Mouse (Mus musculus): ENCODE results near the gene Lrrc3. TPM values are rescaled to one million over a fixed set of nuclear protein-coding genes. Genes with fewer than 3 reads are reported as not detected.

The Lrrc3 gene
- polyA plus RNA-seq, 1 experiment, result 0.01 TPM

DNA sequence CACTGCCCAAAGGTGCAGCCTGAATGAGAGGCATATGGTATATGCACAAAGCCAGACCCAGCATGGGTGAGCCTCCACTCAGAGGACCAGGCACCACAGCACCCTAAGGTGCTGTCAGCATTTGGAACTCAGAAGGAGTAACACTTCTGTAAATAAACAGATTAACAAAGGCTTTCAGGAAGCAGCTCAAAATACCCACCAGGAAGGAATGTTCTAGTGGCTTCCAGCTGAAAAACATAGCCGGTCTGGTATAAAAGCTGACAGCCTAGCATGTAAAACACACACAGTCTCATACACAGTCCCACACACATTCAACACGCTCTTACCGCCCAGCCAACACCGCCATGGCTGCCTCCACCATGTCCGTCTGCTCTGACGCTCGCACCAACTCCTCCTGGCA is 40.7 kb downstream of the Lrrc3 start, which contains the start of gene Gm3285:
Gm3285 (plus strand) TSS at position 301 of the 400 bp plus-strand sequence.
- no peak within 1 kb of the TSS for H3K4me2 ChIP-seq (ENCODE audit: low read depth)
- no peaks in the 10 kb centered on the region for H3K79me2 ChIP-seq (ENCODE audit: control insufficient read depth, insufficient read depth)
- H3K27me3 ChIP-seq (ENCODE audit: control insufficient read depth, insufficient read depth, insufficient read length), result peaks cover 7% of the 10 kb centered on the region
- H3K36me3 ChIP-seq (ENCODE audit: control insufficient read depth, insufficient read depth), result no peaks in the 10 kb centered on the region
- no peak for TF ChIP-seq USF1 (IDR thresholded peaks at IDR 0.05; ENCODE audit: low read depth)
- no peak for TF ChIP-seq POLR2A (IDR thresholded peaks at IDR 0.05; ENCODE audit: insufficient read length, low read depth)
- no peak for TF ChIP-seq E2F4 (IDR thresholded peaks at IDR 0.05; ENCODE audit: insufficient read depth)
- no peak for TF ChIP-seq SRF (IDR thresholded peaks at IDR 0.05; ENCODE audit: control insufficient read depth, insufficient read length, low read depth)
- TF ChIP-seq TCF3 (IDR thresholded peaks at IDR 0.05; ENCODE audit: insufficient read length, low read depth), result no peak
- no peak for TF ChIP-seq MYOD1 (IDR thresholded peaks at IDR 0.05; ENCODE audit: control insufficient read depth in 1 of 3, insufficient read length in 2 of 3, low read depth in 2 of 3)
- no peak for TF ChIP-seq TCF12 (IDR thresholded peaks at IDR 0.05; ENCODE audit: insufficient read depth, poor library complexity, severe bottlenecking)
- no peak for TF ChIP-seq MAX (IDR thresholded peaks at IDR 0.05; ENCODE audit: low read depth)
- no peak for TF ChIP-seq CEBPB (IDR thresholded peaks at IDR 0.05; ENCODE audit: insufficient read depth, poor library complexity, severe bottlenecking)
- no peak for TF ChIP-seq REST (IDR thresholded peaks at IDR 0.05; ENCODE audit: insufficient read depth, insufficient read length)
- TF ChIP-seq POLR2AphosphoS2 (IDR thresholded peaks at IDR 0.05; ENCODE audit: insufficient read length, low read depth), result no peak
- TF ChIP-seq MYOG (IDR thresholded peaks at IDR 0.05; ENCODE audit: control insufficient read depth in 1 of 3, insufficient read depth in 1 of 3, insufficient read length in 2 of 3, low read depth in 2 of 3), result no peak
- no peak within 1 kb of the TSS for H3ac ChIP-seq (ENCODE audit: control insufficient read depth, insufficient read length)
- H3K4me3 ChIP-seq, result no peak within 1 kb of the TSS

DNA sequence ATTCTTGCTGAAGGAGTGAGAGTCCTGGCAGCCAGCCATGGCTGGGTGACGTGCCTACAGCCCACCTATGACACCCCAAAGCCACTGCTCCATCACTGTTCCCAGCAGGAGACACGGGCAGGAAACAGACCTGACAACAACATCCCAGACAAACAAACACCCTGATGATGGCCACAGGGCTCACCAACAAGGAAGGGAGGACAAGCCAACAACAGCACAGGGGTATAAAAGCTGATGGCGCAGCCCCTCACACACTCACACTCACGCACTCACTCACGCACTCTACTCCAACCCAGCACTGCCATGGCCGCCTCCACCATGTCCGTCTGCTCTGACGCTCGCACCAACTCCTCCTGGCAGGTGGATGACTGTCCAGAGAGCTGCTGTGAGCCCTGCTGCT is 49.8 kb downstream of the Lrrc3 start, which contains the start of gene Gm10318:
Gm10318 (plus strand) TSS at position 301 of the 400 bp plus-strand sequence.
- no peak for TF ChIP-seq SRF (IDR thresholded peaks at IDR 0.05; ENCODE audit: control insufficient read depth, insufficient read length, low read depth)
- TF ChIP-seq POLR2A (IDR thresholded peaks at IDR 0.05; ENCODE audit: insufficient read length, low read depth), result no peak
- no peak for TF ChIP-seq TCF12 (IDR thresholded peaks at IDR 0.05; ENCODE audit: insufficient read depth, poor library complexity, severe bottlenecking)
- no peak for TF ChIP-seq E2F4 (IDR thresholded peaks at IDR 0.05; ENCODE audit: insufficient read depth)
- no peak for TF ChIP-seq MYOD1 (IDR thresholded peaks at IDR 0.05; ENCODE audit: control insufficient read depth in 1 of 3, insufficient read length in 2 of 3, low read depth in 2 of 3)
- TF ChIP-seq TCF3 (IDR thresholded peaks at IDR 0.05; ENCODE audit: insufficient read length, low read depth), result no peak
- TF ChIP-seq USF1 (IDR thresholded peaks at IDR 0.05; ENCODE audit: low read depth), result no peak
- no peak for TF ChIP-seq MYOG (IDR thresholded peaks at IDR 0.05; ENCODE audit: control insufficient read depth in 1 of 3, insufficient read depth in 1 of 3, insufficient read length in 2 of 3, low read depth in 2 of 3)
- H3ac ChIP-seq (ENCODE audit: control insufficient read depth, insufficient read length), result no peak within 1 kb of the TSS
- H3K4me3 ChIP-seq, result no peak within 1 kb of the TSS
- no peaks in the 10 kb centered on the region for H3K36me3 ChIP-seq (ENCODE audit: control insufficient read depth, insufficient read depth)
- peaks cover 13% of the 10 kb centered on the region for H3K27me3 ChIP-seq (ENCODE audit: control insufficient read depth, insufficient read depth, insufficient read length)
- H3K79me2 ChIP-seq (ENCODE audit: control insufficient read depth, insufficient read depth), result no peaks in the 10 kb centered on the region
- no peak within 1 kb of the TSS for H3K4me2 ChIP-seq (ENCODE audit: low read depth)

Other genes with a start within 250 kb of the Lrrc3 start
- gene Tspear, start 216.0 kb downstream of the Lrrc3 start, polyA plus RNA-seq (2012; fragmentation: generic; extraction: Trizol), result not detected
- gene Gm19402, start 211.8 kb downstream of the Lrrc3 start, polyA plus RNA-seq (2012; fragmentation: generic; extraction: Trizol), result not detected
- not detected for gene Gm9508, start 205.3 kb downstream of the Lrrc3 start, polyA plus RNA-seq (2012; fragmentation: generic; extraction: Trizol)
- not detected for gene Gm10272, start 195.9 kb downstream of the Lrrc3 start, polyA plus RNA-seq (2012; fragmentation: generic; extraction: Trizol)
- gene Gm10024, start 191.1 kb downstream of the Lrrc3 start, polyA plus RNA-seq (2012; fragmentation: generic; extraction: Trizol), result not detected
- not detected for gene Gm10142, start 186.7 kb downstream of the Lrrc3 start, polyA plus RNA-seq (2012; fragmentation: generic; extraction: Trizol)
- not detected for gene Krtap12-1, start 181.9 kb downstream of the Lrrc3 start, polyA plus RNA-seq (2012; fragmentation: generic; extraction: Trizol)
- not detected for gene Gm10100, start 176.1 kb downstream of the Lrrc3 start, polyA plus RNA-seq (2012; fragmentation: generic; extraction: Trizol)
- gene Gm18596, start 159.9 kb downstream of the Lrrc3 start, polyA plus RNA-seq (2012; fragmentation: generic; extraction: Trizol), result not detected
- not detected for gene Gm9736, start 151.2 kb downstream of the Lrrc3 start, polyA plus RNA-seq (2012; fragmentation: generic; extraction: Trizol)
- not detected for gene Gm3233, start 142.9 kb downstream of the Lrrc3 start, polyA plus RNA-seq (2012; fragmentation: generic; extraction: Trizol)
- not detected for gene Gm3238, start 131.2 kb downstream of the Lrrc3 start, polyA plus RNA-seq (2012; fragmentation: generic; extraction: Trizol)
- gene Gm7138, start 125.6 kb downstream of the Lrrc3 start, polyA plus RNA-seq (2012; fragmentation: generic; extraction: Trizol), result not detected
- gene Gm3250, start 120.0 kb downstream of the Lrrc3 start, polyA plus RNA-seq (2012; fragmentation: generic; extraction: Trizol), result not detected
- gene Gm7137, start 114.3 kb downstream of the Lrrc3 start, polyA plus RNA-seq (2012; fragmentation: generic; extraction: Trizol), result not detected
- gene Gm9639, start 107.5 kb downstream of the Lrrc3 start, polyA plus RNA-seq (2012; fragmentation: generic; extraction: Trizol), result not detected
- gene Gm19668, start 103.4 kb downstream of the Lrrc3 start, polyA plus RNA-seq (2012; fragmentation: generic; extraction: Trizol), result not detected
- not detected for gene Gm9507, start 90.7 kb downstream of the Lrrc3 start, polyA plus RNA-seq (2012; fragmentation: generic; extraction: Trizol)
- not detected for gene Gm2696, start 87.9 kb downstream of the Lrrc3 start, polyA plus RNA-seq (2012; fragmentation: generic; extraction: Trizol)
- not detected for gene Krtap10-4, start 75.4 kb downstream of the Lrrc3 start, polyA plus RNA-seq (2012; fragmentation: generic; extraction: Trizol)
- not detected for gene Krtap10-10, start 66.6 kb downstream of the Lrrc3 start, polyA plus RNA-seq (2012; fragmentation: generic; extraction: Trizol)
- not detected for gene Gm36176, start 55.7 kb downstream of the Lrrc3 start, polyA plus RNA-seq (2012; fragmentation: generic; extraction: Trizol)
- gene Gm10318, start 49.7 kb downstream of the Lrrc3 start, polyA plus RNA-seq (2012; fragmentation: generic; extraction: Trizol), result not detected
- not detected for gene Gm3285, start 40.6 kb downstream of the Lrrc3 start, polyA plus RNA-seq (2012; fragmentation: generic; extraction: Trizol)
- gene Trpm2, start 68.0 kb upstream of the Lrrc3 start, polyA plus RNA-seq (2012; fragmentation: generic; extraction: Trizol), result not detected
- gene 1810043G02Rik, start 76.0 kb upstream of the Lrrc3 start, polyA plus RNA-seq (2012; fragmentation: generic; extraction: Trizol), result 12.8 TPM
- gene Pfkl, start 107.5 kb upstream of the Lrrc3 start, polyA plus RNA-seq (2012; fragmentation: generic; extraction: Trizol), result 122 TPM
- 1.1 TPM for gene Dnmt3l, start 139.4 kb upstream of the Lrrc3 start, polyA plus RNA-seq (2012; fragmentation: generic; extraction: Trizol)
- gene Aire, start 141.1 kb upstream of the Lrrc3 start, polyA plus RNA-seq (2012; fragmentation: generic; extraction: Trizol), result 0.38 TPM
- gene Icosl, start 166.8 kb upstream of the Lrrc3 start, polyA plus RNA-seq (2012; fragmentation: generic; extraction: Trizol), result 0.02 TPM